Mouse (Mus musculus) G1E (cell line): Measurements from ENCODE around the gene Inpp5d.

Experiments
- CTCF ChIP-seq: IDR thresholded peaks from 2 replicates; pipeline ENCODE4 v1.5.1; 2012; ENCODE audit warnings: low read depth, low read length, inconsistent platforms, mixed read lengths
- GATA2 ChIP-seq: IDR thresholded peaks from 2 replicates; pipeline ENCODE4 v1.6.1; 2012; ENCODE audit warnings: low read depth, low read length, inconsistent platforms, borderline replicate concordance
- POLR2AphosphoS5 ChIP-seq: IDR thresholded peaks from 2 replicates; pipeline ENCODE4 v1.6.1; 2012; ENCODE audit warnings: low read depth, low read length, inconsistent platforms; ENCODE audit not compliant: insufficient replicate concordance
- TAL1 ChIP-seq: conservative IDR thresholded peaks from 2 replicates; pipeline ENCODE4 v1.6.1; 2012; ENCODE audit warnings: low read depth, low read length, inconsistent platforms, mixed read lengths

DNA sequence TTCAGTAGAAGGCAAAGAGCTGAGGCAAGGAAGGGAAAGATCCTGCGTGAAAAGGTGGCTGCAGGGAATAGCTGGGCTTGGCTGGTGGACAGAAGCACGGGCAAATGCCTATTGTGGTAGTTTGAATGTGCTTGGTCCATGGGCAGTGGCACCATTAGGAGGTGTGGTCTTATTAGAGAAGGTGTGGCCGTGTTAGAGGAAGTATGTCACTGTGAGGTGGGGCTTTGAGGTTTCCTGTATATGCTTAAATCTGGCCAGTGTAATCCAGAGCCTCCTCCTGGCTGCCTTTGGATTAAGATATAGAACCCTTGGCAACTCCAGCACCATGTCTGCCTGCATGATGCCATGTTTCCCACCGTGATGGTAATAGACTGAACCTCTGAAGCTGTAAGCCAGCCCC, 103.2 kb downstream of the Inpp5d start:
- TF ChIP-seq CTCF: no peak
- TF ChIP-seq GATA2: no peak
- TF ChIP-seq TAL1: no peak
- no peak for TF ChIP-seq POLR2AphosphoS5
